Mouse (Mus musculus) embryonic facial prominence, embryonic 10.5 days (tissue): ENCODE results near the gene Ralgapa2. TPM values are rescaled to one million over a fixed set of nuclear protein-coding genes. Genes with fewer than 3 reads are reported as not detected.

Experiments used
- DNase-seq: peaks from one replicate; pipeline ENCODE4 v3.0.0-alpha.2; 2017; ENCODE audit warnings: low spot score
- H3K27ac ChIP-seq: fragments of 300-500 bp; sonication (generic); replicated peaks from 2 replicates; pipeline ENCODE4 v1.5.1; 2016; ENCODE audit warnings: mild to moderate bottlenecking
- H3K27me3 ChIP-seq: fragments of 300-500 bp; sonication (generic); replicated peaks from 2 replicates; pipeline ENCODE4 v1.6.1; 2016; ENCODE audit warnings: low read depth, mild to moderate bottlenecking; ENCODE audit not compliant: poor library complexity, severe bottlenecking
- H3K36me3 ChIP-seq: fragments of 300-500 bp; sonication (generic); replicated peaks from 2 replicates; pipeline ENCODE4 v1.6.1; 2016; ENCODE audit warnings: mild to moderate bottlenecking, moderate library complexity
- H3K4me1 ChIP-seq: fragments of 300-500 bp; sonication (generic); 2 replicates; pipeline ENCODE4 v1.6.1; 2016
- H3K4me3 ChIP-seq: fragments of 300-500 bp; sonication (generic); 2 replicates; pipeline ENCODE4 v1.5.1; 2016; ENCODE audit warnings: mild to moderate bottlenecking, moderate library complexity
- H3K9me3 ChIP-seq: fragments of 300-500 bp; sonication (generic); 2 replicates; pipeline ENCODE4 v1.6.1; 2016; ENCODE audit warnings: mild to moderate bottlenecking
- WGBS: fragments of 180-500 bp; shearing (Covaris S2); methylation state at CpG from one replicate; pipeline ENCODE4 v1.1.7; 2016; 5-methylcytosine and 5-hydroxymethylcytosine counted together
- polyA plus RNA-seq: library from polyadenylated mRNA; unstranded; fragments of >200 nt; fragmentation: Nextera tagmentation; extraction: Ambion mirVana; gene quantifications from 2 replicates; pipeline ENCODE4 v1.2.1, GENCODE M21; 2016

Gene Ralgapa2
- polyA plus RNA-seq, 1 experiment from 2014 or later: 8.9 TPM

GRCm38 (mm10) chr2:146326654-146327053, 185.5 kb downstream of the Ralgapa2 start:
- H3K27me3 ChIP-seq: no peaks in the 10 kb centered on the region; the same call in 1 of the 2 replicates
- 39% methylated on average over 1 of the region's 1 CpGs for WGBS
- no peak overlapping the region for H3K4me3 ChIP-seq
- peaks cover 53% of the 10 kb centered on the region for H3K4me1 ChIP-seq
- H3K36me3 ChIP-seq: peaks cover 2% of the 10 kb centered on the region; the same call in 1 of the 2 replicates
- H3K27ac ChIP-seq: no peak overlapping the region
- DNase-seq: peak; percentile 33
- no peaks in the 10 kb centered on the region for H3K9me3 ChIP-seq

GRCm38 (mm10) chr2:146324907-146325715, 187.0 kb downstream of the Ralgapa2 start:
- H3K9me3 ChIP-seq: no peaks in the 10 kb centered on the region
- peak overlapping the region; percentile 18; the same call in 1 of the 2 replicates for H3K4me3 ChIP-seq
- H3K36me3 ChIP-seq: peaks cover 4% of the 10 kb centered on the region; the same call in 1 of the 2 replicates
- peak overlapping the region; percentile 80 for H3K27ac ChIP-seq
- WGBS: 19% methylated on average over 15 of the region's 15 CpGs
- H3K27me3 ChIP-seq: no peaks in the 10 kb centered on the region; the same call in 1 of the 2 replicates
- H3K4me1 ChIP-seq: peaks cover 39% of the 10 kb centered on the region
- peak; percentile 65 for DNase-seq

- no peak for DNase-seq
Observed at GRCm38 (mm10) chr2:146324140-146324906, 187.8 kb downstream of the Ralgapa2 start.

GRCm38 (mm10) chr2:146323528-146323927, 188.6 kb downstream of the Ralgapa2 start:
- Histone ChIP-seq H3K36me3 (peaks cover 4% of the 10 kb centered on the region; the same call in 1 of the 2 replicates), H3K4me1 (peaks cover 37% of the 10 kb centered on the region), H3K27me3 (no peaks in the 10 kb centered on the region), H3K4me3 (no peak overlapping the region), H3K9me3 (no peaks in the 10 kb centered on the region), H3K27ac (no peak overlapping the region)
- 87% methylated on average over 4 of the region's 4 CpGs for WGBS
- DNase-seq: no peak

More at GRCm38 (mm10) chr2:146324140-146324906, 187.8 kb downstream of the Ralgapa2 start:
- H3K4me3 ChIP-seq: 0 out of 2 replicates have a peak overlapping the region, but pooled peaks have one; percentile 18
- H3K4me1 ChIP-seq: peaks cover 37% of the 10 kb centered on the region
- peak overlapping the region; percentile 80 for H3K27ac ChIP-seq
- no peaks in the 10 kb centered on the region for H3K9me3 ChIP-seq
- H3K36me3 ChIP-seq: peaks cover 4% of the 10 kb centered on the region; the same call in 1 of the 2 replicates
- WGBS: 78% methylated on average over 3 of the region's 3 CpGs
- no peaks in the 10 kb centered on the region; the same call in 1 of the 2 replicates for H3K27me3 ChIP-seq

- Histone ChIP-seq H3K9me3 (no peaks in the 10 kb centered on the region), H3K36me3 (peaks cover 4% of the 10 kb centered on the region; the same call in 1 of the 2 replicates), H3K4me3 (no peak overlapping the region), H3K27ac (0 out of 2 replicates have a peak overlapping the region, but pooled peaks have one; percentile 20), H3K4me1 (peaks cover 37% of the 10 kb centered on the region), H3K27me3 (no peaks in the 10 kb centered on the region)
- 65% methylated on average over 2 of the region's 2 CpGs for WGBS
- no peak for DNase-seq
Observed at GRCm38 (mm10) chr2:146322770-146323169, 189.4 kb downstream of the Ralgapa2 start.

DNA sequence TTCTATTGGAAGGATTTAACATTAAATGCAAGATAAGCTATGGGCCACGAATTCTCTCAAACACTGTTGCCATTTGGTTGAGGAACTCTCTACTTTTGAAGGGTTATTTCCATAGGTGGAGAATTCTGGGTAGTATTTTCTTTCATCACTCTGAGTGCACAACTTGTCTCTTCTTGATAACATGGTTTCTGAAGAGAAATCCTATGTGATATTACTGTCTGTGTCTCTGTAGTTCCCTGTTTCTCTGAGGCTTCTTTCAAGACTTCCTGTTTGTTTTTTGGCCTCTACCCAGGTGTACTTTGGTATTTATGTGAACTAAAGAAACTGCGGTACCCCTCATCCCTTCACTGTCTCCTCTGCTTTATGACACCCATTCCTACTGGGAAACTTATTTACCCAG, 190.1 kb downstream of the Ralgapa2 start:
- Histone ChIP-seq H3K9me3 (no peaks in the 10 kb centered on the region), H3K36me3 (peaks cover 4% of the 10 kb centered on the region; the same call in 1 of the 2 replicates), H3K4me1 (peaks cover 37% of the 10 kb centered on the region), H3K27ac (no peak overlapping the region), H3K4me3 (no peak overlapping the region), H3K27me3 (no peaks in the 10 kb centered on the region)
- WGBS: 89% methylated on average over 2 of the region's 2 CpGs
- no peak for DNase-seq

DNA sequence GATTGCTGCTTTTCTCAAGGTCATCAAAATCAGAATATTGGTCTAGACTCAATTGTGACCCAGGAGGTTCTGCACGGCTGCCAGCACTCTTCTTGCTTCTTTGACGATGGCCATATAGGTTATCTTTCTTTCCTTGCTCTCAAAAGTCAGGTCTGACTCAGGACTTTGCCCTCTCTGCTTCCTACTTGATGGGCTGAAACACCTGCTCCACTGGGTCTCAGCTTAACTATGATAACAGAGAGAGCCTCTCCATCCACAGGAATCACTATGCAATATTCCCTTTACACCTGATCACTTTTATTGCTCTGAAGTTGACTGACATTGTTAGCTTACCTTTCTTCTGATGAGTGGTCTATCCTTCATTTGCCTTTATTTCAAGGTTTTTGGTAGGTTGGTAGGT, 191.5 kb downstream of the Ralgapa2 start:
- Histone ChIP-seq H3K4me3 (no peak overlapping the region), H3K27ac (no peak overlapping the region), H3K27me3 (no peaks in the 10 kb centered on the region), H3K36me3 (peaks cover 4% of the 10 kb centered on the region; the same call in 1 of the 2 replicates), H3K9me3 (no peaks in the 10 kb centered on the region), H3K4me1 (peaks cover 25% of the 10 kb centered on the region)
- 94% methylated on average over 2 of the region's 2 CpGs for WGBS
- DNase-seq: no peak

GRCm38 (mm10) chr2:146314751-146315150, 197.4 kb downstream of the Ralgapa2 start:
- DNase-seq: no peak
- no peaks in the 10 kb centered on the region for H3K9me3 ChIP-seq
- no peaks in the 10 kb centered on the region for H3K27me3 ChIP-seq
- 86% methylated on average over 5 of the region's 5 CpGs for WGBS
- H3K4me1 ChIP-seq: peaks cover 6% of the 10 kb centered on the region; the same call in 1 of the 2 replicates
- no peaks in the 10 kb centered on the region for H3K36me3 ChIP-seq
- no peak overlapping the region for H3K27ac ChIP-seq
- H3K4me3 ChIP-seq: no peak overlapping the region

DNA sequence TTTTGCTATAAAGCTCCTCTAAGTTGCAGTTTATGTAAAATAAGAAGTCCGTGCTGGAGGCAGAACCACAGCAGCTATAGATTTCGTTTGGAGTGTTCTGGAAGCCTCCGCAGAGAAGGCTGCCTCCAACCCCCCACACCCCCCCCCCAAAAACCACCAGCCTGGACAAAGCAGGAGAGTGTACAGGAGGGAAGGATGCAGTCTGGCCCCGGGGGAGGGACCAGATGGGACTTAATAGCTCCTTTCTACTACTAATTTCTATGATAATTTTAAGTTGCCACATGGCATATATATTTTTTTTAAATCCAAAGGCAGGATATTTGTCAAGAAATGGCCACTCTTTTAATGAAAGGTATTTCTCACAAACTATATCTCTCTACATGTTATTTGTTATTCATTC, 198.3 kb downstream of the Ralgapa2 start:
- H3K27ac ChIP-seq: no peak overlapping the region
- no peaks in the 10 kb centered on the region for H3K27me3 ChIP-seq
- H3K9me3 ChIP-seq: no peaks in the 10 kb centered on the region
- 77% methylated on average over 4 of the region's 4 CpGs for WGBS
- no peaks in the 10 kb centered on the region for H3K36me3 ChIP-seq
- H3K4me3 ChIP-seq: no peak overlapping the region
- DNase-seq: no peak
- H3K4me1 ChIP-seq: peaks cover 6% of the 10 kb centered on the region; the same call in 1 of the 2 replicates

DNA sequence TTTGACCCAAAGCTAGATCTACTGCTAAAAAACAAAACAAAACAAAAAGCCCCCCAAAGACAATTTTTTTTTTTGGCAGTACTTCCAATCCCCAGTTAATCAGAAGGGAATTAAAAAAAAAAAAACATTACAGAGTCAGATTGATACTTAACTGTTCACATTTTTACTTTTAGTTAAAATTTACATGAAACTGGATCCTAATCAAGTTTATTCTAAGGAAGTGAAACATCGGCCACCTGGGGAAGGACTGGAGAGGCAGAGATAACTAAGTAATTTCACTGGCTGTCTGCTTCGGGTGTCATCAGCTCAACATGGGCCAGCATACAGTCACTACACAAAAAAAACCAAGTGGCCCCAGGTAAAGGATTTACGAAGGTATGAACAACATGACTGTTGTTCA, 201.4 kb downstream of the Ralgapa2 start:
- no peak for DNase-seq
- H3K27ac ChIP-seq: no peak overlapping the region
- 85% methylated on average over 3 of the region's 3 CpGs for WGBS

DNA sequence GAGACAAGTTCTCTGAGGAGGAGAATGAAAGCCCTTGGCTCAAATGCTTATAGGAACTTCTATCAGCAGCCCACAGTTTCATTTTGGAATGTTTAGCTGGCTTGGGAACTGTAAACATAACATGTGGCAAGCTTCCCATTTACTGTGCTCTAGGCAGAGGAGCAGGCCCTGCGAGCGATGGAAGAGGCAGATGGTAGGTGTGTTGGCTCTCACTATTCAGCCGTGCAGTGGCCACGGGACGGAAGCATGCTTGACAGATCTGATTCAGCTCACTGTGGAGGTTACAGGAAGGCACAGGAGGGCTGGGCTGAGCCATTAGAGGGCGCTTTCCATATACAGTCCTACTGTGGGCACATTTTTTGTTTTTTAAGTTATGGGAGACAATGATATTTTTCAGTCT, 201.9 kb downstream of the Ralgapa2 start:
- Histone ChIP-seq H3K27ac (no peak overlapping the region), H3K9me3 (no peaks in the 10 kb centered on the region), H3K4me3 (no peak overlapping the region), H3K4me1 (peaks cover 13% of the 10 kb centered on the region), H3K27me3 (no peaks in the 10 kb centered on the region), H3K36me3 (no peaks in the 10 kb centered on the region)
- 73% methylated on average over 6 of the region's 6 CpGs for WGBS
- DNase-seq: no peak

More for the DNA sequence above, 201.4 kb downstream of the Ralgapa2 start:
- H3K36me3 ChIP-seq: no peaks in the 10 kb centered on the region
- H3K27me3 ChIP-seq: no peaks in the 10 kb centered on the region
- peaks cover 13% of the 10 kb centered on the region for H3K4me1 ChIP-seq
- H3K4me3 ChIP-seq: no peak overlapping the region
- no peaks in the 10 kb centered on the region for H3K9me3 ChIP-seq

GRCm38 (mm10) chr2:146309413-146309812, 202.7 kb downstream of the Ralgapa2 start:
- 82% methylated on average over 2 of the region's 2 CpGs for WGBS
- H3K4me1 ChIP-seq: peaks cover 9% of the 10 kb centered on the region
- DNase-seq: no peak
- no peak overlapping the region for H3K27ac ChIP-seq
- H3K36me3 ChIP-seq: no peaks in the 10 kb centered on the region
- H3K9me3 ChIP-seq: no peaks in the 10 kb centered on the region
- no peaks in the 10 kb centered on the region for H3K27me3 ChIP-seq
- H3K4me3 ChIP-seq: no peak overlapping the region
